Mouse (Mus musculus) cortical plate, adult 2 months (tissue): ENCODE data around the gene Doc2g.

Experiments used
- CTCF ChIP-seq: fragments of 200-500 bp; IDR thresholded peaks from 2 replicates; pipeline ENCODE4 v1.5.1; 2011; ENCODE audit warnings: mild to moderate bottlenecking, control low read depth, low read length; ENCODE audit not compliant: insufficient read depth; ENCODE audit errors: extremely low read depth
- POLR2A ChIP-seq: fragments of 200-500 bp; IDR thresholded peaks from 2 replicates; pipeline ENCODE4 v1.6.1; 2011; ENCODE audit warnings: mild to moderate bottlenecking, low read length, control low read depth; ENCODE audit not compliant: insufficient read depth; ENCODE audit errors: extremely low read depth

DNA sequence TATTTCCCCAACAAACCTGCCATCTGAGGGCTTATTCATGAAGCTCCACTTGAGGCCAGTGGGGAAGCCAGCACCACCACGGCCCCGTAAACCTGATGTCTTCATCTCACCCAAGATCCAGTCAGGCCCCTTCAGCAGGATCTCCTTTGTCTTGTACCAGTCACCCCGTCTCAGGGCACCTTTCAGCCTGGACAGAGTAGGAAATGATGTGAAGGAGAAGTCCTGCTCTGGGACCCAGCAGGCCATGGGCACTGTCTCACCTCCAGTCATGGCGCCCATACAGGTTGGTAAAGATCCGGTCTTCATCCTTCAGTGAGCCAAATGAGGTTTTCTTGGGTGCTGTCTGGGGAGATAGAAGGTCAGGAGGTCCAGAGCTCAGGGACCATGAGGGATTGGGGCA is 8.0 kb downstream of the Doc2g start:
- TF ChIP-seq POLR2A: no peak
- TF ChIP-seq CTCF: no peak
